Mouse (Mus musculus): ENCODE data around the gene Bud31. TPM values are rescaled to one million over a fixed set of nuclear protein-coding genes. Genes with fewer than 3 reads are reported as not detected.
"Not testable (repeated sequence)": the region's sequence is repeated elsewhere in the genome, so short reads cannot be mapped to it uniquely, and the experiment has no call there.

The Bud31 gene
- total RNA-seq (2021) = 10 to 100 TPM; 82.7 to 88.9 TPM

DNA sequence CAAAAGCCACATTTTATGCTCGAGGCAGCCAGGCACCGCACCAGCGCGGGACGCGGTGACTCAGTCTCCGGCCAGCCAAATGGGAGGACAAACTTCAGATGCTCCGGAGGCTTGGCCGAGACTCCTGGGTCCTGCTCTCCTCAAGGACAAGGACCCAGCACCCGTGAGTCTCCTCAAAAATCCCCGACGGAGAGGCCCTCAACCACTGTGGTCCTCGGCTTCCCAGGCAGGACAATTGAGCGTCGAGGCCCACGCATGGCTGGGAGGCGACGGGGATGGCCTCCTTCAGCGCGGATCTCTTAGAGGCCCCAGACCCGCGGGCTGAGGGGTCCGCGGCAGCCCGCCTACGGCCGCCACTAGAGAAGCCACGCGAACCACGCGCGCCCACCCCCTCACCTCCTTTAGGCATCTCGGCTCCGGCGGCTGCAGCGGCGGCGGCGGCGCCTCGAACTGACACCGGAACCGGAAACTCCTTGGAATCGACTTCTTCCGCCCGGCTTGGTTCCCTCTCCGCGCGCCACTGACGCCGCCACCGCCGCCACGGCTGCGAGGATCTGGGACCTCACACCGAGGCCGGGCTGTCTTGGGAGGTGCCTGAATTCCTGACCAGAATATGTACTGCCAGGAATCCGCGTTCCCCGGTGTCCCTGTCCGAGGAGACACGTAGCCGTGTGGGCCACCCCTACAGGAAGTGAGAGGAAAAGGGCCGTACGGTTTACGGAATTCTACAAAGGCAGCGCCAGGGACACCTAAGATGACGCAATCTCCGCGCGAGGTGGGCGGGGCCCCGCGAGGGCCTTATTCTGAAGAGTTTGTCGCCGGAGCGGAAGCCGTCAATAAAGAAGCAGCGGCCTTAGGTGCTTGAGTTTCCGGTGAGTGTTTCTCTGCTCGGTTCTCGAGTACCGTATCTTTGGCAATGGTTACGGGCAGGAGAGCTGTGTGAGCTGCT, at the start of gene Bud31, which contains the start of gene Pdap1:
TSS of gene Bud31 (plus strand) at position 792 of the 949 bp plus-strand sequence.
TSS of gene Pdap1 (minus strand) at position 668 of the 949 bp plus-strand sequence.
- DNase-seq = peak; percentile 96

DNA sequence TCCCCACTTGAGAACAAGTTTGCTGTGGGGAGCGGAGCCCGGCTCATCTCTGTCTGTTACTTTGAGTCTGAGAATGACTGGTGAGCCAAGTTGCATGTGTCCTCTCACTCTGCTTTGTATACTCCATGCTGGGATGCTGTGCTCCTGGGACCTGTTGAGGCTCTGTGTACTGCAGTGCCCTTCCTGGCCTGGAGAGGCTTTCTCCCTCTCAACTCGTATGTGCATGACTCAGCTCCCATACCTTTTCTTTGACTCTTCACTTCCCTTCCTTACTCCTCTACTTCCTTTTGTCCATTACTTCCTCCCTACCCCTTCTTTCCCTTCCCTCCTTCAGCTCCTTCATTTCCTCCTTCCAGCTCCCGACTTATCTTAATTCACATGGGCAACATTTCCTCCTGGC, 44.0 kb upstream of the Bud31 start:
- DNase-seq = no peak

DNA sequence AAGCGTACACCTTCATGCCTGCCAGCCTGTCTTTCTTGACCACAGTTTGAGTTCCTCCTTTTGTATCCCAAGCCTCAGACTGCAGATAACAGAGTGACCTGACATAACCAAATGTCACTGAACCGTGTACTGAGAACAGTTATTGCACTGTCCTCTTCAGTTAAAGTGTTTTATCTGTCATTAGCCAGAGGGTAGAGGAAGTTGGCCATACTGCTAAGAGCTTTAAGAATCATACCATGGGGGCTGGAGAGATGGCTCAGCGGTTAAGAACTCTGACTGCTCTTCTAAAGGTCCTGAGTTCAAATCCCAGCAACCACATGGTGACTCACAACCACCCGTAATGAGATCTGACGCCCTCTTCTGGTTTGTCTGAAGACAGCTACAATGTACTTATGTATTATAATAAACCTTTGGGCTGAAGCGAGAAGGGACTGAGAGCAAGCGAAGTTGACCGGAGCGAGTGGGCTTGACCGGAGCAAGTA, 41.8 kb upstream of the Bud31 start:
- DNase-seq = no peak

DNA sequence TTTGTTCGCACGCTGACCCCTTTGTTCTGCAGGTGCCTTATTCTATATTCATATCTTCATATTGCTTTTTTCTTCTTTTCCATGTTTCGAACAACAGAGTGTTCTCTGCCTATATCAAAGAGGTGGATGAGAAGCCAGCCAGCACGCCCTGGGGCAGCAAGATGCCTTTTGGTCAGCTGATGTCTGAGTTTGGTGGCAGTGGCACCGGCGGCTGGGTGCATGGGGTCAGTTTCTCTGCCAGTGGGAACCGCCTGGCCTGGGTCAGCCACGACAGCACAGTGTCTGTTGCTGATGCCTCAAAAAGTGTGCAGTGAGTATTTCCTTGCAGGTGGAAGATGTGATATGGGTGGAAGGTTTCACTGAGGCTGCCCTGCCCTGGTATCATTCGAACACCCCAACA, 39.2 kb upstream of the Bud31 start:
- DNase-seq = peak; percentile 39

DNA sequence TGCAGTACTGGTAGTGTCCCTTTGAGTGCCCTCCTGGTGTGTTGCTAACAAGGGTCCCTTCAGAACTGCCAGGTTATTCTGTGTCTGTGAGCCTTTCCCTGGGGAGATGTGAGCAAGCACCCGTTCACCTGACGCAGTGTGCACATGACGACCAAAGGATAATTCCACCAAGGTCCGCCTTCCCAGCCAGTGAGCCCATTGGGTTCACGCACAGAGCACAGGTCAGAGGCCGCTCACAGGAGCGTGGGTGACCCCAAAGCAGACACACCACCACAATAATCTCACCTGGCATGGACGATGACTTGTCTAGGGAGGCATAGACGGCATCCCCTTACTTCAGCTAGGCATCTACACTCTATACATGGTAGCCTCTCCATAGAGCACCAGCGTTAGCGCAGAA, 38.7 kb upstream of the Bud31 start:
- not testable (repeated sequence) for DNase-seq

DNA sequence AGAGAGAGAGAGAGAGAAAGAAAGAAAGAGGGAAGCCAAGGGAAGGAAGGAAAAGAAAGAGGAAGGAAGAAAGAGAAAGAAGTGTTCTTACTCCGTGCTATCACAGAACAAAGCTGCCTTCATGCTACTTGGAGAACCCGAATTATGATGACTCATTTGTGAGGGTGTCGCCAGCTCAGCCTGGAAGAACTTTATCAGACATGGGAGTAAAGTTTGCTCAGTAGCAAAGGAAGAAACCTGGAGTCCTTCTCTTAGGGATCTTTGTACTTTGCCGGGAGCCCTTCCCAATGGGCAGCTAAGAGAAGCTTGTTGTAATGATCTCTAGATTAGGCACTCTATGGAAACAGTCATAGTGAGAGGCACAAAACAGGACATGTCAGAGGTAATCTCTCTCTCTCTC, 37.5 kb upstream of the Bud31 start:
- DNase-seq = no peak

GRCm38 (mm10) chr5:145104328-145104727, 35.8 kb upstream of the Bud31 start:
- DNase-seq = no peak

DNA sequence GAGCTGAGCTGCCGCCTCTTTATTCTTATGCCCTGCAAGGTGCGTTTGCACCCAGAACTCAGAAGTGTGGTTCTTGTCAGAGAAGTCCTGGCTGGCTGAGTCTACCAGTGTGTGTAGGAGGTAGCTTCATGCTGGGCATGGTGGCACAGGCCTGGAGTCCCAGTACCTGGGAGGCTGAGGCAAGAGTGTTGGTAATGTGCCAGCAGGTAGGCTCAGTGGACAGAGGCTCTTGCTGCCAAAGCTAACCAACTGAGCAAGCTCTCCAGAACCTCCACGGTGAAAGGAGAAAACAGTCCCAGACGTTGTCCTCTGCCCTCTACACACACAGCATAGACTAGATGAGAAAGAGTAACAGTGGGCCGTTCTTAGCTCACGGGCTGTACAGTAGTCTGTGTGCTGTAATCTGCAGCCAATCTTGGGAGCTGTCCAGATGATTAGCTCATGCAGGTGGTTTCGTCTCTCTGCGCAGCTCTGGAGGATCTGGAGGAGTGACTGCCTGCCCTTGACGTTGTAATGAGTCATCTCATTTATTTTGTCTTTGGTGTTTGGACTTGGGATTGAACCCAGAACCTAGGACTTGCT, 34.4 kb upstream of the Bud31 start:
- DNase-seq = no peak

- no peak for DNase-seq
These were observed 29.8 kb upstream of the Bud31 start for GRCm38 (mm10) chr5:145110401-145110800.

DNA sequence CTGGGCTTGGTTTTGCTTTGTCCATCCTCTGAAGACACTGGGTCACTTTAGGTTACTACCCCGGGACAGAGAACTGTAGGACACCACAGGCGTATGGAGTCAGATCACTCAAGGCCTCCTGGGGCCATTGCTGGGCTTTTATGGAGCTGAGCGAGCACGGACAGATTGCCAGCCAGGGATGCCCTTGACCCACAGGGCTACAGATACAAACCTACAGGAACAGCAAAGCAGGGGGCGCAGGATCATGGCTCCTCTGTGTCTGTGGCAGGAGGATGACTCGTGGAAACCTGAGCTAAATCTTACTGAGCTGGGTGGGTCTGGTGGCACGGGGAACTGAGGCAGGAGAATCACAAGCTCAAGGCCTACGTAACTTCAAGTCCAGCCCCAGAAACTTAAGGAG, 27.6 kb upstream of the Bud31 start:
- DNase-seq = no peak

DNA sequence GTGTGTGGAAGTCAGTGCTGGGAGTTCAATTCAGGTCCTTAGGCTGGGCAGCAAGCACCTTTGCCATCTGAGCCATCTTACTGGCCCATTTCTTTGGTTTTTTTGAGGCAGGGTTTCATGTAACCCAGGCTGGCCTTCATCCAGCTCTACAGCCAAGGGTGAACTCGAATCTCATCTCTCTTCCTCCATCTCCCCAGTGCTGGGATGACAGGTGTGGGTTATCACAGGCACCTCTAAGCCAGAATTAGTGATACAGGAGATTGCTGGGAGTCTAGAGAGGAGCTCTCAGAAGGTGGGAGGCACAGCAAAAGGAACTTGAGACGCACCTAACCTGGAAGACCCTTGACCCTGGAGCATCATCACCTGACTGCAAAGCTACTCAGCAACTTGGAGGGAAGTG, 26.7 kb upstream of the Bud31 start:
- no peak for DNase-seq

GRCm38 (mm10) chr5:145114071-145114605, 26.0 kb upstream of the Bud31 start, which contains the start of gene Arpc1b:
Gene Arpc1b (plus strand): TSS chr5:145114215.
- peak; percentile 79 for DNase-seq

DNA sequence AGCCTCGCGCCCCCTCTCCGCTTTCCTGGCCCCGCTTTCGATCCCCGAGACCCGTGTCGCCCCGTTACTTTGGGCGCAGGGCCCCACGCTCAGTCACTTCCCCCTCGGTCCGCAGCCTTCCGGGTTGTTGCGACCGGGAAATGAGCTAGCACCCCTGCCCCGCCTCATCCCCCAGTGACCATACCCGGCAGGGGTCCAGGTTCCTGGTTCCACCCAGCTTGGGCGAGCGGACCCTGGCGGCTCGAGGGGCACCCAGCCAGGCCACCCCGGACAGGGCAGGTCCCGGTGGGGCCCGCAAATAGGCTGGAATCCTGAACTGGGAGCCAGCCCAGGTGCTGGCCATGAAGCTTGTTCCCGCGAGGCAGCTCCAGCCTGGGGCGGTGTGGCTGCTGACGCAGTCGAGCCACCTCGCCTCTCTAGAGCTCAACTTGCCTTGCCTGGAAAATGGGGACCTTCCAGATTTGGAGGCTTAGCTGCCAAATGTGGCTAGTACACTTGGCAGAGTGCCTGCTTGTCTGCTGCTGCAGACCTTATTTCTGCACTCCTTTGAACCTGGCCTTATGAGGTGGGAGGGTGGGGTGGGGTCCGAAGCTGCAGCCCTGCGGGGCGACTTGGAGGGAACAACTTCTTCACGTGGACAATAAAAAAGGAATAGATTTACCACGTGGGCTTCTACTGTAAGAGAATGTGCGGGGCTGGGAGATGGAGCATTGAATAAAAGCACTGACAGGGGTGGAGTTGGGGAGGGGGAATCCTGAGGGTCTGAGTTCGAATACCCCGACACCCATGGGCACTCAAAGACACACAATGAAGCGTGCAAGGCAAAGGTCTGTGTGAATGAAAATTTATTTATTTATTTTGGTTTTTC, 25.3 kb upstream of the Bud31 start:
- peak; percentile 79 for DNase-seq

DNA sequence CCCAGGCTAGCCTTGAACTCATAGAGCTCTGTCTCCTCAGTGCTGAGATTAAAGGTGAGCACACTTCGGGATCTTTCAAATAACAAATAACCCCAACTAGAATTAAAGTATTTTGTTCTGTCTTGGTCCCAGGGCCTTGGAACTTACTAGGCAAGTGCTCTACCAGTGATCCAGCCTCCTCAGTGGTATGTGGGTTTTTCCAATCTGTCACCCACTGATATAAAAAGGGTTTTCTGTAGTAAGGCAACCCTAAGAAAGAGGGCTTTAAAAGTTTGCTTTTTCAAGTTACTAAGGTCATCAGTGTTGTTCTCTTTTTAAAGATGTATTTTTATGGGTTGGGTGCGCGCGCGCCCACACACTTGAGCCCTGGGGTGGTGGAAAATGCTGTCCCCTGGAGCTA, 24.4 kb upstream of the Bud31 start:
- DNase-seq = no peak

GRCm38 (mm10) chr5:145116316-145116715, 23.8 kb upstream of the Bud31 start:
- DNase-seq = peak; percentile 73

GRCm38 (mm10) chr5:145116916-145117315, 23.2 kb upstream of the Bud31 start:
- peak; percentile 83 for DNase-seq

DNA sequence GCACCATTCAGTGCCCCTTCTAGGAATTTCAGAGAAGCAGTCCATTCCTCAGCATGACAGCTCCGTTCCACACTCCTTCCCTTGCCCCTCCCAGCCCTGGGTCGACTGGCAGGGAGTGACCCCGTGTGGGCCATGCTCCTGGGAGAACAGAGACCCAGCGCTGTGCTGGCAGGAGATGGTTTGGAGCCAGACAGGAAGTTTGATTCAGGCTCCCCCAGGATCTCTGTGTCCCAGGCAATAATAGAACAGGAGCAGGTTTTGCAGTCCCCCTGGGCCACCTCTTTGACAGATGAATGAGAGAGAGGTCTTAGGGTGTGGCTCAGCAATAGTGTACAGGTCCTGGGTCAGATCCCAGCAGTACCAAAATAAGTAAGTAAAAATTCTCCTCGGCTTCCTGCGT, 22.2 kb upstream of the Bud31 start:
- DNase-seq = peak; percentile 22

- DNase-seq = no peak
These were observed 21.7 kb upstream of the Bud31 start for GRCm38 (mm10) chr5:145118461-145118860.

GRCm38 (mm10) chr5:145119385-145119784, 20.8 kb upstream of the Bud31 start:
- peak; percentile 24 for DNase-seq

DNA sequence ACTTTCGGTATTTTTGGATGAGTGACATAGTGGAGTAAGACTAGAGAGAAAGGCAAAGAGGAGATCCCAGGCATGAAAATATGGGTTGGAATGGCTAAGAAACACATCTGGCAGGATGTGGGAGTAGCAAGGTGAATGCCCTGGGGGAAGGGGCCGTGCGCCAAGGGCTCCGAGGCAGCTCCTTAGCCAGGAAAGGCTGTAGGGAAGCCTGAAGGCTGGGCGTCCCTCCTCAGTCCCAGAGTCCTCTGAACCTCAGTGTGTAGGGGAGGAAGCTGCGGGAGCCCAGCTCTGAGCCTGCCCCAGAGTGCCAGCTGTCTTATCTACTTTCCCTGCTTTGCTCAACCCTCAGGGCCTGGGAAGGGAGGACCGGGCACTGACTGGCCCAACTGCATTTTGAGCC, 19.2 kb upstream of the Bud31 start:
- DNase-seq = peak; percentile 46

GRCm38 (mm10) chr5:145123396-145123795, 16.8 kb upstream of the Bud31 start:
- DNase-seq = no peak

- DNase-seq = no peak
These were observed 13.6 kb upstream of the Bud31 start for GRCm38 (mm10) chr5:145126580-145126979.

Measured in heart, postnatal 4 days (tissue).